Mouse (Mus musculus) forebrain, embryonic 14.5 days (tissue): ENCODE measurements around the gene Tsc22d3. TPM values are rescaled to one million over a fixed set of nuclear protein-coding genes. Genes with fewer than 3 reads are reported as not detected.

ENCODE experiments used
- ATAC-seq: fragments of 200-750 bp; cut with Nextera tagmentation; 2 replicates; pipeline ENCODE4 v1.8.0; 2017; ENCODE audit warnings: mild to moderate bottlenecking, moderate library complexity
- DNase-seq: peaks from one replicate; pipeline ENCODE4 v3.0.0-alpha.2; 2015; ENCODE audit warnings: low spot score
- H3K27ac ChIP-seq: fragments of 300-500 bp; sonication (generic); 2 replicates; pipeline ENCODE4 v1.5.1; 2014; ENCODE audit warnings: low read depth, mild to moderate bottlenecking, control low read depth, low read length, moderate library complexity
- H3K27me3 ChIP-seq: fragments of 300-500 bp; sonication (generic); replicated peaks from 2 replicates; pipeline ENCODE4 v1.6.1; 2014; ENCODE audit warnings: low read length, control low read depth, mixed read lengths; ENCODE audit not compliant: control insufficient read depth, insufficient read depth
- H3K36me3 ChIP-seq: fragments of 300-500 bp; sonication (generic); 2 replicates; pipeline ENCODE4 v1.6.1; 2014; ENCODE audit warnings: low read length, control low read depth; ENCODE audit not compliant: control insufficient read depth, insufficient read depth
- H3K4me1 ChIP-seq: fragments of 300-500 bp; sonication (generic); 2 replicates; pipeline ENCODE4 v1.6.1; 2014; ENCODE audit warnings: antibody characterized with exemption, low read length, control low read depth; ENCODE audit not compliant: control insufficient read depth, insufficient read depth
- H3K4me2 ChIP-seq: fragments of 300-500 bp; sonication (generic); 2 replicates; pipeline ENCODE4 v1.6.1; 2014; ENCODE audit warnings: mild to moderate bottlenecking, control low read depth, low read length
- H3K4me3 ChIP-seq: fragments of 300-500 bp; sonication (generic); 2 replicates; pipeline ENCODE4 v1.5.1; 2014; ENCODE audit warnings: low read depth, low read length, control low read depth
- H3K9ac ChIP-seq: fragments of 300-500 bp; sonication (generic); 2 replicates; pipeline ENCODE4 v1.6.1; 2014; ENCODE audit warnings: mild to moderate bottlenecking, low read length, control low read depth, moderate library complexity
- H3K9me3 ChIP-seq: fragments of 300-500 bp; sonication (generic); replicated peaks from 2 replicates; pipeline ENCODE4 v1.6.1; 2016; ENCODE audit warnings: low read length, control low read depth, mixed read lengths; ENCODE audit not compliant: control insufficient read depth
- WGBS: fragments of 180-500 bp; shearing (Covaris S2); extraction: QIAGEN DNeasy Blood & Tissue Kit; methylation state at CpG from one replicate; pipeline ENCODE4 v1.1.7; 2014; 5-methylcytosine and 5-hydroxymethylcytosine counted together
- polyA plus RNA-seq: library from polyadenylated mRNA; unstranded; fragments of >200 nt; fragmentation: Nextera tagmentation; extraction: Ambion mirVana; gene quantifications from 2 replicates; pipeline ENCODE4 v1.2.1, GENCODE M21; 2014

The Tsc22d3 gene
- polyA plus RNA-seq: 103 and 109 TPM in 2 replicates

- Histone ChIP-seq H3K9ac (no peak within 1 kb of the TSS), H3K36me3 (no peaks in the 10 kb centered on the region), H3K27ac (no peak within 1 kb of the TSS), H3K4me2 (peak within 1 kb of the TSS; percentile 67), H3K4me3 (peak within 1 kb of the TSS; percentile 43), H3K4me1 (no peaks in the 10 kb centered on the region), H3K27me3 (peaks cover 26% of the 10 kb centered on the region), H3K9me3 (no peaks in the 10 kb centered on the region)
- ATAC-seq (peak; percentile 60; the same call in 1 of the 2 replicates), DNase-seq (peak; percentile 70)
- 33% methylated on average over 28 of the region's 28 CpGs for WGBS
These were observed at the start of gene Tsc22d3 for GRCm38 (mm10) chrX:140600410-140601109. Tsc22d3 (minus strand) TSS chrX:140600659.

- H3K36me3 ChIP-seq: no peaks in the 10 kb centered on the region
- no peaks in the 10 kb centered on the region for H3K27me3 ChIP-seq
- H3K27ac ChIP-seq: no peak overlapping the region
- H3K4me3 ChIP-seq: no peak overlapping the region
- no peak for ATAC-seq
- 80% methylated on average over 2 of the region's 2 CpGs for WGBS
- DNase-seq: no peak
- no peaks in the 10 kb centered on the region for H3K4me1 ChIP-seq
- H3K9me3 ChIP-seq: no peaks in the 10 kb centered on the region
- no peak overlapping the region for H3K9ac ChIP-seq
- no peak overlapping the region for H3K4me2 ChIP-seq
These were observed 39.1 kb upstream of the Tsc22d3 start for GRCm38 (mm10) chrX:140639592-140639991.

GRCm38 (mm10) chrX:140638028-140638427, 37.6 kb upstream of the Tsc22d3 start:
- H3K27me3 ChIP-seq: no peaks in the 10 kb centered on the region
- H3K9me3 ChIP-seq: no peaks in the 10 kb centered on the region
- H3K4me1 ChIP-seq: no peaks in the 10 kb centered on the region
- ATAC-seq (no peak), DNase-seq (no peak)
- no peaks in the 10 kb centered on the region for H3K36me3 ChIP-seq
- H3K9ac ChIP-seq: no peak overlapping the region
- H3K4me2 ChIP-seq: no peak overlapping the region
- no peak overlapping the region for H3K4me3 ChIP-seq
- H3K27ac ChIP-seq: no peak overlapping the region
- 87% methylated on average over 5 of the region's 5 CpGs for WGBS

- Histone ChIP-seq H3K9ac (no peak overlapping the region), H3K4me1 (no peaks in the 10 kb centered on the region), H3K9me3 (no peaks in the 10 kb centered on the region), H3K4me2 (no peak overlapping the region), H3K27ac (no peak overlapping the region), H3K4me3 (no peak overlapping the region), H3K36me3 (no peaks in the 10 kb centered on the region), H3K27me3 (no peaks in the 10 kb centered on the region)
- 70% methylated on average over 12 of the region's 12 CpGs for WGBS
- no peak for ATAC-seq
- no peak for DNase-seq
These were observed 24.6 kb upstream of the Tsc22d3 start for GRCm38 (mm10) chrX:140624875-140625594.

GRCm38 (mm10) chrX:140609938-140610337, 9.5 kb upstream of the Tsc22d3 start:
- Histone ChIP-seq H3K27me3 (no peaks in the 10 kb centered on the region), H3K27ac (no peak overlapping the region), H3K9me3 (no peaks in the 10 kb centered on the region), H3K4me3 (no peak overlapping the region), H3K4me2 (no peak overlapping the region), H3K4me1 (no peaks in the 10 kb centered on the region), H3K9ac (no peak overlapping the region), H3K36me3 (no peaks in the 10 kb centered on the region)
- 83% methylated on average over 4 of the region's 4 CpGs for WGBS
- DNase-seq (no peak), ATAC-seq (no peak)

GRCm38 (mm10) chrX:140601884-140602283, 1.4 kb upstream of the Tsc22d3 start:
- Histone ChIP-seq H3K9ac (no peak overlapping the region), H3K4me3 (no peak overlapping the region), H3K27me3 (peaks cover 21% of the 10 kb centered on the region), H3K27ac (no peak overlapping the region), H3K4me1 (no peaks in the 10 kb centered on the region), H3K36me3 (no peaks in the 10 kb centered on the region), H3K9me3 (no peaks in the 10 kb centered on the region), H3K4me2 (no peak overlapping the region)
- no peak for DNase-seq
- no peak for ATAC-seq
- 61% methylated on average over 3 of the region's 3 CpGs for WGBS

GRCm38 (mm10) chrX:140601311-140601710, 852 bp upstream of the Tsc22d3 start:
- Histone ChIP-seq H3K4me1 (no peaks in the 10 kb centered on the region), H3K27ac (no peak overlapping the region), H3K4me3 (no peak overlapping the region), H3K9ac (no peak overlapping the region), H3K27me3 (peaks cover 21% of the 10 kb centered on the region), H3K9me3 (no peaks in the 10 kb centered on the region), H3K4me2 (no peak overlapping the region), H3K36me3 (no peaks in the 10 kb centered on the region)
- ATAC-seq (no peak), DNase-seq (no peak)
- WGBS: 71% methylated on average over 4 of the region's 4 CpGs

GRCm38 (mm10) chrX:140599561-140600409, 674 bp downstream of the Tsc22d3 start:
- H3K4me1 ChIP-seq: no peaks in the 10 kb centered on the region
- H3K36me3 ChIP-seq: no peaks in the 10 kb centered on the region
- peak overlapping the region; percentile 67 for H3K4me2 ChIP-seq
- DNase-seq (no peak), ATAC-seq (0 out of 2 replicates have a peak, but pooled peaks have one; percentile 10)
- H3K4me3 ChIP-seq: peak overlapping the region; percentile 43
- peak overlapping the region; percentile 41; the same call in 1 of the 2 replicates for H3K9ac ChIP-seq
- H3K9me3 ChIP-seq: no peaks in the 10 kb centered on the region
- WGBS: 33% methylated on average over 51 of the region's 78 CpGs
- H3K27ac ChIP-seq: no peak overlapping the region
- peaks cover 26% of the 10 kb centered on the region for H3K27me3 ChIP-seq
